Mouse (Mus musculus) forebrain, embryonic 16.5 days (tissue): Measurements from ENCODE around the gene Zbtb14. TPM values are rescaled to one million over a fixed set of nuclear protein-coding genes. Genes with fewer than 3 reads are reported as not detected.

Source experiments
- ATAC-seq: fragments of 200-750 bp; cut with Nextera tagmentation; 2 replicates; pipeline ENCODE4 v1.8.0; 2017; ENCODE audit warnings: mild to moderate bottlenecking, moderate library complexity
- H3K27ac ChIP-seq: fragments of 300-500 bp; sonication (generic); 2 replicates; pipeline ENCODE4 v1.5.1; 2014; ENCODE audit warnings: low read length, control low read depth
- H3K27me3 ChIP-seq: fragments of 300-500 bp; sonication (generic); replicated peaks from 2 replicates; pipeline ENCODE4 v1.6.1; 2014; ENCODE audit warnings: low read length; ENCODE audit not compliant: control insufficient read depth, insufficient read depth
- H3K36me3 ChIP-seq: fragments of 300-500 bp; sonication (generic); 2 replicates; pipeline ENCODE4 v1.6.1; 2014; ENCODE audit not compliant: control insufficient read depth, insufficient read depth
- H3K4me1 ChIP-seq: fragments of 300-500 bp; sonication (generic); replicated peaks from 2 replicates; pipeline ENCODE4 v1.6.1; 2014; ENCODE audit warnings: low read length; ENCODE audit not compliant: control insufficient read depth, insufficient read depth
- H3K4me2 ChIP-seq: fragments of 300-500 bp; sonication (generic); 2 replicates; pipeline ENCODE4 v1.6.1; 2014; ENCODE audit warnings: mild to moderate bottlenecking, low read length, control low read depth
- H3K4me3 ChIP-seq: fragments of 300-500 bp; sonication (generic); replicated peaks from 2 replicates; pipeline ENCODE4 v1.5.1; 2014; ENCODE audit warnings: mild to moderate bottlenecking, low read length, control low read depth
- H3K9ac ChIP-seq: fragments of 300-500 bp; sonication (generic); replicated peaks from 2 replicates; pipeline ENCODE4 v1.6.1; 2014; ENCODE audit warnings: low read depth, low read length, control low read depth
- H3K9me3 ChIP-seq: fragments of 300-500 bp; sonication (generic); 2 replicates; pipeline ENCODE4 v1.6.1; 2016; ENCODE audit warnings: low read length; ENCODE audit not compliant: control insufficient read depth
- WGBS: fragments of 180-500 bp; shearing (Covaris S2); extraction: QIAGEN DNeasy Blood & Tissue Kit; methylation state at CpG from one replicate; pipeline ENCODE4 v1.1.7; 2014; 5-methylcytosine and 5-hydroxymethylcytosine counted together
- polyA plus RNA-seq: library from polyadenylated mRNA; unstranded; fragments of >200 nt; fragmentation: Nextera tagmentation; extraction: Ambion mirVana; gene quantifications from 2 replicates; pipeline ENCODE4 v1.2.1, GENCODE M21; 2015

Zbtb14 gene
- polyA plus RNA-seq, 1 experiment from 2014 or later = 35.1 TPM

DNA sequence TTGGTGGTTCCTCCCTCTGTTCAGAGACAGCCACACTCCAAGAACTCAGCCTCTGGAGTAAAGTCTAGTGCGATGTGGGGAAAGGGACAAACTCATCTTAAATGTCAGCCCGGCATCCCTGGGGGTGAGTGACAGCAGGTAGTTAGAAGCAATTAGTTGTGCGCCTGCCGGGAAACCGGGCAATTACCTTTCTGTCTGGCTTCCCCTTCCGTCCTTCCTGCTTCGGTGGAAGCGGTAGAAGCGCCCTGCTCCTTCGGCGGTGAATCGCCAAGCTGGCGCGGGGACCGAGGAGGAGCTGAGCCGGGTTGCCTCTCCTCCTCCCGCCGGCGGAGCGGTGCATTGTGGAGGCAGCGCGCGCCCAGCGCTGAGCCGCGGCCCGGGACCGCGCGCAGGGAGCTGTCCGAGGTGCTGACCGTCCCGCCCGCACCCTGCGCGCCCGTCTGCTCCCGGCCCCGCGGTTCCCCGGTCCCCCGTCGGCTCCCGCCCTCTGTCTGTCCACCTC is 56.2 kb downstream of the Zbtb14 start, which contains the start of gene Akain1:
TSS of gene Akain1 (plus strand) at position 337 of the 502 bp plus-strand sequence.
- peak; percentile 93 for ATAC-seq
- Histone ChIP-seq H3K4me1 (peaks cover 15% of the 10 kb centered on the region), H3K4me2 (peak within 1 kb of the TSS; percentile 92), H3K9ac (peak within 1 kb of the TSS; percentile 60), H3K36me3 (no peaks in the 10 kb centered on the region), H3K27ac (no peak within 1 kb of the TSS), H3K4me3 (peak within 1 kb of the TSS; percentile 67), H3K27me3 (peaks cover 42% of the 10 kb centered on the region), H3K9me3 (no peaks in the 10 kb centered on the region)
- WGBS = under 1% methylated on average over 44 of the region's 44 CpGs

DNA sequence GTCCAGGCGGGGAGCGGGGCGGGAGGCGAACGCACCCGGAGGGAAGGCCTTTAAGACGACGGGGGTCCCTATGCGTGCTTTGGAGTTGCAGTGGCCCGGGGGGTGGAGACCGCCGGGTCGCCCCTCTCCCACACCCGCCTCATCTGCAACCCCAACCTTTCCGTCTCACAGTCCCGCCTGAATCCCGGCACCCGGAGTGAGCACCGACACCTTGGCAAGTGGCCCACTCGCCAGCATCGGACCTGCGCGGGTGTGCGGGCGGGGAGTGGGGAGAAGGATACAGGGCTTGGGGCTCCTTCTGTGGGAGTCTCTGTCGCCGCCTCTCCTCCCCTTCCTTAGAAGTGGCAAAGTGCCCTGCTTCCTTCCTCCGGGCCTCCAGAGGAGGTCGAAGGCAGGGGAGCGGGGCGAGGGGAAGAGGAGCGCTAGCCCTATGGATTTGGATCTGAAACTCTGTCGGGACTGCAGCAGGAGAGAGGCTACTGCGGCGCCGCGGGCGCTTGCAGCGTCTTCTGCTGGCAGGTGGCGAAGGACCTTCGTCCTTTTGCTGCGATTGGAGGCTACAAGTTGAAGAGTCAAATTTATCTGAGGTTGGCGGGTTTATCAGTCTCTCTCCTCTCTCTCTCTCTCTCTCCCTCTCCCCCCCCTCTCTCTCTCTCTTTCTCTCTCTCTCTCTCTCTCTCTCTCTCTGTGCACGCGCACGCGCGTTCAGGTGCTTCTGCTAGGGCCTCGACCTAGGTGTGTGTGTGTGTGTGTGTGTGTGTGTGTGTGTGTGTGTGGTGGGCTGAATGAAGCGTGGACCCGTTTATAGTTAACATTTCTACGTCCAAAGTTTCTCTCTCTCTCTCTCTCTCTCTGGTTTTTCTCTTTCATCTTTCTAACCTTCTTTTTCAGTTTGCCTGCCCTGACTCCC is 57.0 kb downstream of the Zbtb14 start:
- Histone ChIP-seq H3K9me3 (no peaks in the 10 kb centered on the region), H3K27me3 (peaks cover 42% of the 10 kb centered on the region), H3K27ac (no peak overlapping the region), H3K9ac (peak overlapping the region; percentile 60), H3K36me3 (no peaks in the 10 kb centered on the region), H3K4me2 (peak overlapping the region; percentile 92), H3K4me1 (peaks cover 15% of the 10 kb centered on the region), H3K4me3 (peak overlapping the region; percentile 67)
- ATAC-seq = peak; percentile 60
- WGBS = under 1% methylated on average over 49 of the region's 52 CpGs

Other genes with a start within 250 kb of the Zbtb14 start
- 0.24 and 0.43 TPM in 2 replicates for gene Akain1, start 56.3 kb downstream of the Zbtb14 start, polyA plus RNA-seq